Mouse (Mus musculus): Measurements from ENCODE around the gene Akap13.

Akap13 gene

GRCm38 (mm10) chr7:75715939-75716338 lies 260.6 kb downstream of the Akap13 start:
- in situ Hi-C loops (cut with MseI, MboI): no loop called here

DNA sequence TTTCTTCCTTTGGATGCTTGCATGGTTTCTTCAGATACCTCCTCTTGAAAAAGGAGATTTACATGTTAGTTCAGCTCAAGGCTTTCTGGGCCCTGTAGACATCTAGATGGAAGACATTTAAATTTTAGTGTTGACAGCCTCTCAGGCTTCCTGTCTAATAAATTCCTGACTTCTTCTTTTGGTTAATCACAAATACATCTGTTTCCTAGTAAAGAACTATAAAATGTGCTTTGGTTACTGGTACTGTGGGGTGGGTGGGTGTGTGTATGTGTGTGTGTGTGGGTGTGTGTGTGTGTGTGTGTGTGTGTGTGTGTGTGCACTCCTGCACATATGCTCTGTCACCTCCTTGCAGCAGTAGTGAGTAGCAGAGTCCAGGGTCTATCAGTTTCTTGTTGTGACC lies 262.0 kb downstream of the Akap13 start:
- in situ Hi-C loops (cut with MseI, MboI): no loop called here

DNA sequence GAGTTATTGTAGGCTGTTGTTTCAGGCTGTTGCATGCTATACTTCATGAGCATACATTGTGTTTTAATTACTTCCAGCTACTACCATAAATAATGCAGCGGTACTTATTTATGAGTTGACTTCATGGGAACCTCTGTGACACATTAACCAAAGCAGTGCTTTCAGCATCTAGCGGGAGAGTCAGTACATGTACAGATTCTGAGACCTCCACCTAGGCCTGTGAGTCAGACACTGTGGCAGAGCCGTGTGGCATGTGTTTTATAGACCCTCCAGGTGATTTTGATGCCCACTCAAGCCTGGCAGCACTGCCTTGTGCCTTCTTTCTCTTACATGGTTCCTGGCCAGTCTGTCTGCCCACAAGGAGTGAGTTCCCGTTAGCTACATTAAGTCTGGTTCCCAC lies 266.0 kb downstream of the Akap13 start:
- in situ Hi-C loops (cut with MseI, MboI): no loop called here

GRCm38 (mm10) chr7:75724012-75724411 lies 268.7 kb downstream of the Akap13 start:
- in situ Hi-C loops (cut with MseI, MboI): no loop called here

GRCm38 (mm10) chr7:75725899-75726298 lies 270.6 kb downstream of the Akap13 start:
- in situ Hi-C loops (cut with MseI, MboI): no loop called here

GRCm38 (mm10) chr7:75726867-75727266 lies 271.5 kb downstream of the Akap13 start:
- in situ Hi-C loops (cut with MseI, MboI): no loop called here

GRCm38 (mm10) chr7:75729652-75730051 lies 274.3 kb downstream of the Akap13 start:
- in situ Hi-C loops (cut with MseI, MboI): no loop called here

- in situ Hi-C loops (cut with MseI, MboI): no loop called here
Measured at GRCm38 (mm10) chr7:75730216-75730615, 274.9 kb downstream of the Akap13 start.

DNA sequence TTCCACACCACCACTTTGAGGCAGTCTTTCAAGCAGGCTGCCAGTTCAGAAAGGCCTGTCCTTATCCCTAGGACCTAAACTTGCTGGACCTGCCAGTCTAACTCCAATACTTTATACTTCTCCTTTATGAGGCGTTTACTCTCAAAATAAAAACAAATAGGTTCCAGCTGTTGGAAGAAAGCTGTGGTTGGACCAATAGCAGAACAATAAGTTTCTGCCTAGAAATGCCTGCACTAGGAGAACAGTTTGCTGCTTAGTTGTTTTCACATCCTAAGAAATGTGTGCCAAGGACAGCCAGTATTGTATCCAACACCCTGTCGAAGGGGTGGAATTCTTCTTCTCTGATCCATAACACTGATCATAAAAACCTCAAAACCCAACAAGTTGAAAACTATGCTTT lies 276.6 kb downstream of the Akap13 start:
- in situ Hi-C loops (cut with MseI, MboI): no loop called here

DNA sequence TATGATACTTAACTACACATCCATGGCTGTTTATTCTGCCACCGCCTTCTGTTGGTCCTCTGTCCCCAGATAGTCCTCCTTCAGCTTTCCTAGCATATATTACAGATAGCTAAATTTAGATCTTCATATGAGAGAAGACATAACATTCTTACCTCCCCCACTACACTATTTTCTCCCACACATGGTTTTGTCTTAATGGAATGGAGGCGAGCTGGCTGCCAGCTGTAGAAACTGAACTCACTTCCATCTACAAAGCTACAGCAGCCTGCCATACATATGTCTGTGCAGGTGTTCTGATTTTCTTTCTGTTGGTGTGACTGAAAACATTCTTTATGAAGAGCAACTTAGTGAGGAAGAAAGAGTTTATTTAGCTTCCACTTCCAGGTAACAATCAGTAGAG lies 277.8 kb downstream of the Akap13 start:
- in situ Hi-C loops (cut with MseI, MboI): no loop called here

DNA sequence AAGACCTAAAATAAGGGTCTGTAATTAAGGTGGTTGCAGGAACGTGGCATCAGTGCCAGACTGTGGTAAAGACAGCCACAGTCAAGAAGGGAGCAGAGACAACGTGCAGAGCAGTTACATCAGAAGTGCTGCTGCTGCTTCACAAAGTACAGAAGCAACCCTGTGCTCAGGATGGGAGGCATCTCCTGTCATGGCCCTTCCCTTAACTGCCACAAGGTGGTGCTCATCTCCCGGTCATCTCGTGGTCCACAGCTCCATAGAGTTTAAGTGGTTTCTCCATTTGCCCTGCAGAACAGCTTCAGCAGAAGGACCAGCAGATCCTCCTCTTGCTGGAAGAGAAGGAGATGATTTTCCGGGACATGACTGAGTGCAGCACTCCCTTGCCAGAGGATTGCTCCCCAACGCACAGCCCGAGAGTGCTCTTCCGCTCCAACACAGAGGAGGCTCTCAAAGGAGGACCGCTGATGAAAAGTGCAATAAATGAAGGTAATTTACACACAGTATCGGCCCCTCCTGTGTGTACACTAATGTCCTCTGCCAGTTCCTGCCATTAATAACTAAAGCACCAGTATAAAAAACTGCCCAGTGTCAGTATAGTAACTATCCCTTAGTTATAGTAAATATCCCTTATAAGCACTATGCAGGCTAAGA lies 283.9 kb downstream of the Akap13 start:
- in situ Hi-C loops (cut with MseI, MboI): loop anchor here (5.0 kb wide), 2 partner anchors 88 to 143 kb away; no protein-coding TSS in a partner anchor

GRCm38 (mm10) chr7:75744528-75744927 lies 289.2 kb downstream of the Akap13 start:
- in situ Hi-C loops (cut with MseI, MboI): no loop called here

- in situ Hi-C loops (cut with MseI, MboI): loop anchor here in 1 of 2 experiments (5.0 kb wide), 1 partner anchor 82 kb away; no protein-coding TSS in a partner anchor
Measured at GRCm38 (mm10) chr7:75744978-75745638, 289.8 kb downstream of the Akap13 start.

DNA sequence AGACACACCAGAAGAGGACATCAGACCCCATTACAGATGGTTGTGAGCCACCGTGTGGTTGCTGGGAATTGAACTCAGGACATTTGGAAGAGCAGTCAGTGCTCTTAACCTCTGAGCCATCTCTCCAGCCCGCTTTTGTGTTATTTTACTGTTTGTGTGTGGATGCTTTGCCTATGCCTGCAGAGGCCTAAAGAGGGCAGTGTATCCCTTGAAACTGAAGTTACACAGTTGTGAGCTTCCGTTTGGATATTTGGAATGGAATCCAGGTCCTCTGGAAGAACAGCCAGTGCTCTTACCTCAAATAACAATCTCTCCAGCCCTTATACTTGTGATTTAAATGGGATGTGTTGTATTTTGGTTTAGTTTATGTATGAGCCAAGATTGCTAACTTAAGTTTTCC lies 290.6 kb downstream of the Akap13 start:
- in situ Hi-C loops (cut with MseI, MboI): loop anchor here in 1 of 2 experiments (5.0 kb wide), 1 partner anchor 81 kb away; no protein-coding TSS in a partner anchor

- in situ Hi-C loops (cut with MseI, MboI): no loop called here
Measured at GRCm38 (mm10) chr7:75750581-75750980, 295.2 kb downstream of the Akap13 start.

- in situ Hi-C loops (cut with MseI, MboI): no loop called here
Measured at GRCm38 (mm10) chr7:75751161-75751803, 295.9 kb downstream of the Akap13 start.

GRCm38 (mm10) chr7:75752442-75753191 lies 297.3 kb downstream of the Akap13 start:
- in situ Hi-C loops (cut with MseI, MboI): no loop called here

- in situ Hi-C loops (cut with MseI, MboI): no loop called here
Measured at GRCm38 (mm10) chr7:75753192-75753783, 298.0 kb downstream of the Akap13 start.

DNA sequence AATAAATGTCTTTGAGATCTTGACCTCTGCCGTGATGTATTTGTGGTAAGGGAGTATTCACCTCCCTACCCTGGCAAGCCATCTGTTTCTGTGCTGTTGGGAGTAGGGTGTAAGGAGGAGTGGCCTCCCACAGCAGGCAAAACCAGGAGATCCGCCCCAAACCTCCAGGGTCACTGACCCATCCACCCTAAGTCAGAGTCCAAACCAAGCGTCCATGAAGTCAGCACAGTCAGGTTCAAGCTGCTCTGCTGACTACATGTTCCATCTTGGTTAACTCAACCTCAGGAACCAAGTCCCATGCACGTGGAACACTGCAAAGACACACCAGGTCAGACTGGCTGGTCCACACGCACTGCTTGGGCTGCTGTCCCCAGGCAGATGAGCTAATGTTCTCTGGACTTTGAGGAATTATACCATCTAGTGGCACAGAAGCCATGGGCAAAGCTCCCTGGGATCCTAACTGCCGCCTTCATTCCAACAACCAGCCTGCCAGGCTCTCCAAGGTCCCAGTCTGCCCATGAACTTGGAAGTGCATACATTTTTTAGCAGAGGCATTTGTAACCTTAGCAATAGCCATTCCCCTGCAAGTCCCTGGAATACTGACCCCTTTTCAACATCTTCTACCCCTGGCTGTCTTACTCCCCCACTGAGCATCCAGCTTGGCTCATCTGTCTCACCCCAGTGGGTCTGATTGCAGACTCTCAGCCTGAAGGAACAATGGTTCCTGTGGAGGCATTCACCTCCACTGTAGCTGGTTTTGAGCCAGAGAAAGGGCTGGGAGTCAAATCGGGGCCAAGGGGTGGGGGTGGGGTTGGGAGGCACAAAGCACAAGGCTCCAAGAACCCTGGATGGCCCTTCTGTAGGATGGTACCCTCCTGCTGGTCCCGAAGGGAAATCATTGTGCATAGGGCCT lies 299.5 kb downstream of the Akap13 start:
- in situ Hi-C loops (cut with MseI, MboI): no loop called here

GRCm38 (mm10) chr7:75755861-75756449 lies 300.6 kb downstream of the Akap13 start:
- in situ Hi-C loops (cut with MseI, MboI): no loop called here

Measured in mouse trophoblast stem cell (cell line).